ENCODE assay signal across 10 mouse cellular contexts in the genomic region with DNA sequence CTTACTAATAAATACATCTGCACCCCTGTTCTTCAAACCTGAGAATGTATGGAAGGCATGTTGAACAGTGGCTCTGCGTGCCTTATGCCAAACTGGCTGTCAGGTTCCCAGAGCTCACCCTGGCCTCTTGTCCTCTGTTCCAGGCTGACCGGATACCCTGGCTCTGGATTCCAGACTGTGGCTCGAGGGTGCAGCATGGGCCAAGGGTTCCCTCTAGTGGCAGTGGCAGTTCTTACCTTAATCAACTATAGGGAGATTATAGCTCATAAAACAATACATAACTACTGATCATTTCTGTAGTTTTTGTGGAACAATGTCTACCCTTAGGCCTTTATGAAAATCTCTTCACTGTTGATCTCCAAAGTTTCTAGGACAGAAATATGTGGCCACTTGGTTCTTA. TPM values are rescaled to one million over a fixed set of nuclear protein-coding genes. Genes with fewer than 3 reads are reported as not detected.
DNase-seq lines count a peak whose midpoint lies in the region; ATAC-seq and TF ChIP-seq lines count a peak whose summit lies in the region.
"Had no signal": no experiment of that assay in that cellular context is flagged by ENCODE, and none has a peak within 500 bp of the region (broad histone marks: within the 10 kb centered on the region; RNA-seq: fewer than 3 reads in every experiment).

No protein-coding gene starts in this region.

- DNase-seq in midbrain, postnatal 0 days (ENCODE audit: low spot score) = peak; percentile 12
- peak; percentile 9 for DNase-seq in MN1 (ENCODE audit: low spot score)
- DNase-seq in kidney, postnatal 14 days = peak; percentile 58
- peak; percentile 59 for DNase-seq in naive thymus-derived CD4-positive, alpha-beta T cell, adult 2 months (ENCODE audit: low read depth)

- no peak overlapping the region for H3K9ac ChIP-seq in midbrain, postnatal 0 days (replicated peaks; ENCODE audit: low read length, poor library complexity, severe bottlenecking)
- no peak overlapping the region for H3K9ac ChIP-seq in midbrain, embryonic 15.5 days
- no peak overlapping the region for H3K9ac ChIP-seq in forebrain, embryonic 16.5 days (replicated peaks; ENCODE audit: low read depth, low read length)

- no peaks in the 10 kb centered on the region for H3K4me1 ChIP-seq in midbrain, postnatal 0 days (ENCODE audit: insufficient read depth, low read length)
- H3K4me1 ChIP-seq in midbrain, embryonic 15.5 days = no peaks in the 10 kb centered on the region
- H3K4me1 ChIP-seq in bone marrow macrophage, adult 2 months (ENCODE audit: control insufficient read depth, insufficient read depth, low read length) = peaks cover 9% of the 10 kb centered on the region
- H3K4me1 ChIP-seq in forebrain, embryonic 16.5 days (replicated peaks; ENCODE audit: control insufficient read depth, insufficient read depth, low read length) = no peaks in the 10 kb centered on the region

- no peak overlapping the region for H3K4me3 ChIP-seq in midbrain, postnatal 0 days (ENCODE audit: low read depth, low read length)
- H3K4me3 ChIP-seq in midbrain, embryonic 15.5 days = no peak overlapping the region
- no peak overlapping the region for H3K4me3 ChIP-seq in bone marrow macrophage, adult 2 months (ENCODE audit: insufficient read depth, low read length)
- H3K4me3 ChIP-seq in forebrain, embryonic 16.5 days (replicated peaks; ENCODE audit: low read length) = no peak overlapping the region

- TF ChIP-seq CTCF in midbrain, postnatal 0 days (IDR thresholded peaks at IDR 0.05) = peak; percentile 59
- TF ChIP-seq CTCF in bone marrow macrophage, adult 2 months (IDR thresholded peaks at IDR 0.05; ENCODE audit: low read depth, low read length) = peak; percentile 74

- H3K9me3 ChIP-seq in midbrain, postnatal 0 days (ENCODE audit: low read length) = no peaks in the 10 kb centered on the region
- H3K9me3 ChIP-seq in midbrain, embryonic 15.5 days = no peaks in the 10 kb centered on the region
- no peaks in the 10 kb centered on the region for H3K9me3 ChIP-seq in forebrain, embryonic 16.5 days (ENCODE audit: control insufficient read depth, low read length)

- no peak for TF ChIP-seq POLR2A in bone marrow macrophage, adult 2 months (IDR thresholded peaks at IDR 0.05; ENCODE audit: borderline replicate concordance, low read depth, low read length)

- WGBS in midbrain, postnatal 0 days = 66% methylated on average over 3 of the region's 3 CpGs
- WGBS in midbrain, embryonic 15.5 days = 76% methylated on average over 3 of the region's 3 CpGs
- WGBS in forebrain, embryonic 16.5 days = 69% methylated on average over 3 of the region's 3 CpGs

- ATAC-seq in midbrain, postnatal 0 days (ENCODE audit: low FRiP score) = no peak
- no peak for ATAC-seq in midbrain, embryonic 15.5 days (replicated peaks)
- ATAC-seq in forebrain, embryonic 16.5 days = no peak

- no peak overlapping the region for H3K27ac ChIP-seq in midbrain, postnatal 0 days (ENCODE audit: low read depth, low read length)
- H3K27ac ChIP-seq in midbrain, embryonic 15.5 days = no peak overlapping the region
- H3K27ac ChIP-seq in bone marrow macrophage, adult 2 months (ENCODE audit: insufficient read depth, low read depth, low read length) = no peak overlapping the region
- H3K27ac ChIP-seq in forebrain, embryonic 16.5 days (ENCODE audit: low read length) = no peak overlapping the region

- H3K36me3 ChIP-seq in midbrain, postnatal 0 days (ENCODE audit: insufficient read depth, low read length) = no peaks in the 10 kb centered on the region
- no peaks in the 10 kb centered on the region for H3K36me3 ChIP-seq in midbrain, embryonic 15.5 days (replicated peaks)
- no peaks in the 10 kb centered on the region for H3K36me3 ChIP-seq in forebrain, embryonic 16.5 days (ENCODE audit: control insufficient read depth, insufficient read depth)

- no peak overlapping the region for H3K4me2 ChIP-seq in midbrain, postnatal 0 days (ENCODE audit: low read depth, low read length, poor library complexity, severe bottlenecking)
- no peak overlapping the region for H3K4me2 ChIP-seq in midbrain, embryonic 15.5 days
- H3K4me2 ChIP-seq in forebrain, embryonic 16.5 days (ENCODE audit: low read length) = no peak overlapping the region

- no peaks in the 10 kb centered on the region for H3K27me3 ChIP-seq in midbrain, postnatal 0 days (ENCODE audit: insufficient read depth, low read length)
- no peaks in the 10 kb centered on the region for H3K27me3 ChIP-seq in midbrain, embryonic 15.5 days (replicated peaks)
- no peaks in the 10 kb centered on the region for H3K27me3 ChIP-seq in forebrain, embryonic 16.5 days (replicated peaks; ENCODE audit: control insufficient read depth, insufficient read depth, low read length)

RNA-seq across cellular contexts. Expression of gene Bmp10, which starts 22.2 kb away (rescaled TPM):
- not detected in 2 replicates for total RNA-seq in midbrain, postnatal 0 days (2014; rRNA removed)
- not detected in 2 replicates for polyA plus RNA-seq in midbrain, postnatal 0 days (2015; fragmentation: Nextera tagmentation; extraction: Ambion mirVana)
- not detected in 2 replicates for polyA plus RNA-seq in midbrain, embryonic 15.5 days (2015; fragmentation: Nextera tagmentation; extraction: Ambion mirVana)
- not detected in 2 replicates for polyA plus RNA-seq in bone marrow macrophage, adult 2 months (2012; ENCODE audit: insufficient read depth, insufficient read length, missing spikeins)
- not detected in 2 replicates for polyA plus RNA-seq in forebrain, embryonic 16.5 days (2015; fragmentation: Nextera tagmentation; extraction: Ambion mirVana)
- total RNA-seq: left cerebral cortex, postnatal 10 days had no signal
- polyA plus RNA-seq: embryonic facial prominence, embryonic 14.5 days; neural tube, embryonic 14.5 days had no signal

Comparison
In these comparisons a context has a peak if more than half of its experiments do, and no peak if none do; other contexts are left out.
1. DNase-seq: peak in every context shown above with its lines; median percentile 59 in naive thymus-derived CD4-positive, alpha-beta T cell, adult 2 months; 58 in kidney, postnatal 14 days; 12 in midbrain, postnatal 0 days; 9 in MN1.